Mouse (Mus musculus) embryonic facial prominence, embryonic 14.5 days (tissue): Measurements from ENCODE around the gene Izumo4. TPM values are rescaled to one million over a fixed set of nuclear protein-coding genes. Genes with fewer than 3 reads are reported as not detected.
A peak's percentile ranks its signal among the peaks of the same experiment; 100 is the strongest.

Experiments
- ATAC-seq: fragments of 200-750 bp; cut with Nextera tagmentation; 2 replicates; pipeline ENCODE4 v1.8.0; 2017; ENCODE audit warnings: low read depth, moderate number of reproducible peaks, moderate TSS enrichment
- DNase-seq: peaks from one replicate; pipeline ENCODE4 v3.0.0-alpha.2; 2015; ENCODE audit warnings: low spot score
- H3K27ac ChIP-seq: fragments of 300-500 bp; sonication (generic); replicated peaks from 2 replicates; pipeline ENCODE4 v1.5.1; 2014; ENCODE audit warnings: low read depth, mild to moderate bottlenecking, low read length, moderate library complexity
- H3K27me3 ChIP-seq: fragments of 300-500 bp; sonication (generic); replicated peaks from 2 replicates; pipeline ENCODE4 v1.6.1; 2014; ENCODE audit warnings: low read length; ENCODE audit not compliant: control insufficient read depth, insufficient read depth
- H3K36me3 ChIP-seq: fragments of 300-500 bp; sonication (generic); 2 replicates; pipeline ENCODE4 v1.6.1; 2014; ENCODE audit warnings: low read length, mixed read lengths; ENCODE audit not compliant: control insufficient read depth, insufficient read depth
- H3K4me1 ChIP-seq: fragments of 300-500 bp; sonication (generic); 2 replicates; pipeline ENCODE4 v1.6.1; 2014; ENCODE audit warnings: antibody characterized with exemption, low read length; ENCODE audit not compliant: control insufficient read depth, insufficient read depth
- H3K4me2 ChIP-seq: fragments of 300-500 bp; sonication (generic); 2 replicates; pipeline ENCODE4 v1.6.1; 2014; ENCODE audit warnings: low read depth, mild to moderate bottlenecking, low read length, moderate library complexity, mixed read lengths
- H3K4me3 ChIP-seq: fragments of 300-500 bp; sonication (generic); 2 replicates; pipeline ENCODE4 v1.5.1; 2014; ENCODE audit warnings: low read depth, mild to moderate bottlenecking, low read length
- H3K9ac ChIP-seq: fragments of 300-500 bp; sonication (generic); 2 replicates; pipeline ENCODE4 v1.6.1; 2014; ENCODE audit warnings: low read depth, mild to moderate bottlenecking, low read length, moderate library complexity, mixed read lengths
- H3K9me3 ChIP-seq: fragments of 300-500 bp; sonication (generic); 2 replicates; pipeline ENCODE4 v1.6.1; 2016; ENCODE audit warnings: low read length; ENCODE audit not compliant: control insufficient read depth
- WGBS: fragments of 180-500 bp; shearing (Covaris S2); extraction: QIAGEN DNeasy Blood & Tissue Kit; methylation state at CpG from one replicate; pipeline ENCODE4 v1.1.7; 2014; 5-methylcytosine and 5-hydroxymethylcytosine counted together
- polyA plus RNA-seq: library from polyadenylated mRNA; unstranded; fragments of >200 nt; fragmentation: Nextera tagmentation; extraction: Ambion mirVana; gene quantifications from 2 replicates; pipeline ENCODE4 v1.2.1, GENCODE M21; 2014

Gene Izumo4
- polyA plus RNA-seq, 1 experiment from 2014 or later, result 14.4 TPM

GRCm38 (mm10) chr10:80692249-80693165 is 9.5 kb upstream of the Izumo4 start:
- Histone ChIP-seq H3K4me1 (no peaks in the 10 kb centered on the region), H3K9ac (0 out of 2 replicates have a peak overlapping the region, but pooled peaks have one; percentile 22), H3K36me3 (peaks cover 53% of the 10 kb centered on the region), H3K9me3 (no peaks in the 10 kb centered on the region), H3K4me2 (no peak overlapping the region), H3K4me3 (no peak overlapping the region), H3K27me3 (no peaks in the 10 kb centered on the region), H3K27ac (no peak overlapping the region)
- DNase-seq (no peak), ATAC-seq (no peak)
- WGBS, result 81% methylated on average over 14 of the region's 14 CpGs

GRCm38 (mm10) chr10:80693401-80694045 is 8.5 kb upstream of the Izumo4 start:
- Histone ChIP-seq H3K4me2 (no peak overlapping the region), H3K4me1 (no peaks in the 10 kb centered on the region), H3K27me3 (no peaks in the 10 kb centered on the region), H3K9ac (peak overlapping the region; percentile 25; the same call in 1 of the 2 replicates), H3K4me3 (no peak overlapping the region), H3K27ac (no peak overlapping the region), H3K9me3 (no peaks in the 10 kb centered on the region), H3K36me3 (peaks cover 58% of the 10 kb centered on the region)
- no peak for DNase-seq
- no peak for ATAC-seq
- 91% methylated on average over 9 of the region's 12 CpGs for WGBS

GRCm38 (mm10) chr10:80694159-80694938 is 7.6 kb upstream of the Izumo4 start:
- Histone ChIP-seq H3K4me3 (no peak overlapping the region), H3K27me3 (no peaks in the 10 kb centered on the region), H3K9me3 (no peaks in the 10 kb centered on the region), H3K4me2 (no peak overlapping the region), H3K27ac (no peak overlapping the region), H3K9ac (no peak overlapping the region), H3K4me1 (no peaks in the 10 kb centered on the region), H3K36me3 (peaks cover 50% of the 10 kb centered on the region)
- no peak for DNase-seq
- 90% methylated on average over 13 of the region's 13 CpGs for WGBS
- no peak for ATAC-seq

- H3K27me3 ChIP-seq, result no peaks in the 10 kb centered on the region
- H3K4me3 ChIP-seq, result no peak overlapping the region
- H3K36me3 ChIP-seq, result peaks cover 42% of the 10 kb centered on the region
- H3K9ac ChIP-seq, result no peak overlapping the region
- no peak for DNase-seq
- no peak overlapping the region; the same call in 1 of the 2 replicates for H3K4me2 ChIP-seq
- no peaks in the 10 kb centered on the region for H3K9me3 ChIP-seq
- H3K27ac ChIP-seq, result no peak overlapping the region
- no peak for ATAC-seq
- peaks cover 4% of the 10 kb centered on the region for H3K4me1 ChIP-seq
- 74% methylated on average over 2 of the region's 2 CpGs for WGBS
These were observed 6.8 kb upstream of the Izumo4 start for GRCm38 (mm10) chr10:80695186-80695585.

- H3K4me1 ChIP-seq, result peaks cover 10% of the 10 kb centered on the region
- peaks cover 34% of the 10 kb centered on the region for H3K36me3 ChIP-seq
- DNase-seq (no peak), ATAC-seq (no peak)
- no peaks in the 10 kb centered on the region for H3K27me3 ChIP-seq
- H3K9me3 ChIP-seq, result no peaks in the 10 kb centered on the region
- H3K27ac ChIP-seq, result peak overlapping the region; percentile 50
- H3K9ac ChIP-seq, result 0 out of 2 replicates have a peak overlapping the region, but pooled peaks have one; percentile 26
- WGBS, result 60% methylated on average over 10 of the region's 10 CpGs
- H3K4me3 ChIP-seq, result no peak overlapping the region
- no peak overlapping the region for H3K4me2 ChIP-seq
These were observed 6.0 kb upstream of the Izumo4 start for GRCm38 (mm10) chr10:80695801-80696501.

GRCm38 (mm10) chr10:80696502-80697392 is 5.2 kb upstream of the Izumo4 start:
- Histone ChIP-seq H3K9ac (no peak overlapping the region), H3K36me3 (peaks cover 26% of the 10 kb centered on the region), H3K4me1 (peaks cover 10% of the 10 kb centered on the region), H3K4me3 (no peak overlapping the region), H3K9me3 (no peaks in the 10 kb centered on the region), H3K27ac (peak overlapping the region; percentile 50), H3K4me2 (no peak overlapping the region; the same call in 1 of the 2 replicates), H3K27me3 (no peaks in the 10 kb centered on the region)
- DNase-seq (no peak), ATAC-seq (no peak)
- WGBS, result 64% methylated on average over 11 of the region's 12 CpGs

GRCm38 (mm10) chr10:80697393-80697787 is 4.6 kb upstream of the Izumo4 start:
- Histone ChIP-seq H3K4me2 (no peak overlapping the region), H3K36me3 (peaks cover 25% of the 10 kb centered on the region), H3K9me3 (no peaks in the 10 kb centered on the region), H3K9ac (peak overlapping the region; percentile 19; the same call in 1 of the 2 replicates), H3K4me1 (peaks cover 10% of the 10 kb centered on the region), H3K27ac (no peak overlapping the region), H3K4me3 (no peak overlapping the region), H3K27me3 (no peaks in the 10 kb centered on the region)
- DNase-seq (no peak), ATAC-seq (no peak)
- WGBS, result 91% methylated on average over 8 of the region's 8 CpGs
